Mouse (Mus musculus): ENCODE data around the gene Stx8. TPM values are rescaled to one million over a fixed set of nuclear protein-coding genes. Genes with fewer than 3 reads are reported as not detected.

The Stx8 gene
- polyA plus RNA-seq, 1 experiment, result 43.9 TPM

DNA sequence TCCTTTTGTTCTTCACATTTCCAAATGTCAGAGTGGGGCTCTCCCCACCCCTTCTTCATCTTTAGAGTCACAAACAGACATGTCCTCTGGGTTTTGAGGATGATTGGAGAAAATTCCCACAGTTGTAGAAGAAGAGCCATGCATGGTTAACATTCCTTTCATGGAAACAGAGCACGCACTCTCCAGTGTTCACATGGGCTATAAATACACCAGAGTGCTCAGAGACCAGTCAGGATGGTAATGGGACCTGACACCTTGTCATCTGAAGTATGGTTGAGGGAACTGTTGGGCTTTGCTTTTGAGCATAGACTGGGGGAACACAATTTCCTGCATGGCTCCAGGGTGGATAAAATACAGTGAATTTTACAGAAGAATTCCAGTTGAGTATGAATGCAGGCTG lies 6.6 kb downstream of the Stx8 start:
- H3K4me1 ChIP-seq (ENCODE audit: control insufficient read depth, insufficient read depth, low read length), result no peaks in the 10 kb centered on the region
- H3K4me3 ChIP-seq (ENCODE audit: insufficient read depth, low read length), result no peak overlapping the region
- H3K27ac ChIP-seq (ENCODE audit: insufficient read depth, low read length), result no peak overlapping the region
- no peak for TF ChIP-seq POLR2A (IDR thresholded peaks at IDR 0.05; ENCODE audit: low read depth, low read length)
- TF ChIP-seq CTCF (IDR thresholded peaks at IDR 0.05; ENCODE audit: borderline replicate concordance, insufficient read depth, low read length), result no peak

DNA sequence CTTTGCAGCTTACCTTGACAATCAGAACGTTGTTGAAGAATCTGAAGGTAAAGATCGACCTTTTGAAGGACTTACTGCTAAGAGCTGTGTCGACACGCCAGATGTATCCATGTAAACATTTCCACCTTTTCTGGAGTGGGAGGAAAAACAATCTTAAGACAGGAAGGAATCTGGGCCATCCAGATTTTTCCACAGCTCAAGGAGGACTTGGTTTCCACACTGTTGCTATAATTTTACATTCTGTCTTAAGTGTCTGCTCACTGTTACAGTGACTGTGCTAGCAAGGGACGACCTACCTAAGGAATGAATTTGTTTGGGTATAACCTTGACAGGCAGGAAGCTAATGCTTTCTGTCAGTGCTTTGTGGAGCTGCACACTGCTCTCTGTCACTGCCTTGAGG lies 7.2 kb downstream of the Stx8 start:
- H3K27ac ChIP-seq (ENCODE audit: insufficient read depth, low read length), result no peak overlapping the region
- no peaks in the 10 kb centered on the region for H3K4me1 ChIP-seq (ENCODE audit: control insufficient read depth, insufficient read depth, low read length)
- TF ChIP-seq CTCF (IDR thresholded peaks at IDR 0.05; ENCODE audit: borderline replicate concordance, insufficient read depth, low read length), result no peak
- no peak for TF ChIP-seq POLR2A (IDR thresholded peaks at IDR 0.05; ENCODE audit: low read depth, low read length)
- H3K4me3 ChIP-seq (ENCODE audit: insufficient read depth, low read length), result no peak overlapping the region

GRCm38 (mm10) chr11:67975252-67975651 lies 9.3 kb downstream of the Stx8 start:
- TF ChIP-seq POLR2A (IDR thresholded peaks at IDR 0.05; ENCODE audit: low read depth, low read length) (no peak), CTCF (IDR thresholded peaks at IDR 0.05; ENCODE audit: borderline replicate concordance, insufficient read depth, low read length) (no peak)
- Histone ChIP-seq H3K4me1 (ENCODE audit: control insufficient read depth, insufficient read depth, low read length) (no peaks in the 10 kb centered on the region), H3K4me3 (ENCODE audit: insufficient read depth, low read length) (no peak overlapping the region), H3K27ac (ENCODE audit: insufficient read depth, low read length) (no peak overlapping the region)

- no peaks in the 10 kb centered on the region for H3K4me1 ChIP-seq (ENCODE audit: control insufficient read depth, insufficient read depth, low read length)
- no peak overlapping the region for H3K4me3 ChIP-seq (ENCODE audit: insufficient read depth, low read length)
- no peak for TF ChIP-seq CTCF (IDR thresholded peaks at IDR 0.05; ENCODE audit: borderline replicate concordance, insufficient read depth, low read length)
- no peak for TF ChIP-seq POLR2A (IDR thresholded peaks at IDR 0.05; ENCODE audit: low read depth, low read length)
- no peak overlapping the region for H3K27ac ChIP-seq (ENCODE audit: insufficient read depth, low read length)
Measured at GRCm38 (mm10) chr11:67983564-67983963, 17.6 kb downstream of the Stx8 start.

- Histone ChIP-seq H3K4me1 (ENCODE audit: control insufficient read depth, insufficient read depth, low read length) (no peaks in the 10 kb centered on the region), H3K4me3 (ENCODE audit: insufficient read depth, low read length) (no peak overlapping the region), H3K27ac (ENCODE audit: insufficient read depth, low read length) (no peak overlapping the region)
- TF ChIP-seq POLR2A (IDR thresholded peaks at IDR 0.05; ENCODE audit: low read depth, low read length), result no peak
- no peak for TF ChIP-seq CTCF (IDR thresholded peaks at IDR 0.05; ENCODE audit: borderline replicate concordance, insufficient read depth, low read length)
Measured at GRCm38 (mm10) chr11:67991240-67991639, 25.2 kb downstream of the Stx8 start.

- Histone ChIP-seq H3K27ac (ENCODE audit: insufficient read depth, low read length) (no peak overlapping the region), H3K4me1 (ENCODE audit: control insufficient read depth, insufficient read depth, low read length) (no peaks in the 10 kb centered on the region), H3K4me3 (ENCODE audit: insufficient read depth, low read length) (no peak overlapping the region)
- TF ChIP-seq CTCF (IDR thresholded peaks at IDR 0.05; ENCODE audit: borderline replicate concordance, insufficient read depth, low read length) (no peak), POLR2A (IDR thresholded peaks at IDR 0.05; ENCODE audit: low read depth, low read length) (no peak)
Measured at GRCm38 (mm10) chr11:67995965-67996364, 30.0 kb downstream of the Stx8 start.

DNA sequence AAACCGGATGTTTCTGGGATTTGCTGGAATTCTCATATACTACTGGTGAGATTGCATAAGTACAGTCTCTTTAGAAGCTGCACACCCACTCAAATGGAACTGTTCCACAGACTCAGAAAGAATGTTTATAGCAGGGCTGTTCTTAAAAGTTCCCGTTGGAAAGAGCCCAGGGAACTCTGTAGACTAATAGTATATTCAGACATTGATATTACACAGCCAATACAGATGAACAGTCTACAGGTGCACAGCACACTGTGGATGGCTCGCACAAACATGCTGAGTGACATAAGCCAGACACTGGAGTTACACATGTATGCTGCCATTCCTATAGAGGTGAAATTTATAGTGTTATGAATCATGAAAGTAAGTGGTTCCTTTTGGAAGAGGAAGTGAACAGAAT lies 32.9 kb downstream of the Stx8 start:
- no peak overlapping the region for H3K4me3 ChIP-seq (ENCODE audit: insufficient read depth, low read length)
- H3K27ac ChIP-seq (ENCODE audit: insufficient read depth, low read length), result no peak overlapping the region
- H3K4me1 ChIP-seq (ENCODE audit: control insufficient read depth, insufficient read depth, low read length), result no peaks in the 10 kb centered on the region
- TF ChIP-seq POLR2A (IDR thresholded peaks at IDR 0.05; ENCODE audit: low read depth, low read length), result no peak
- no peak for TF ChIP-seq CTCF (IDR thresholded peaks at IDR 0.05; ENCODE audit: borderline replicate concordance, insufficient read depth, low read length)

GRCm38 (mm10) chr11:67999629-68000028 lies 33.6 kb downstream of the Stx8 start:
- TF ChIP-seq CTCF (IDR thresholded peaks at IDR 0.05; ENCODE audit: borderline replicate concordance, insufficient read depth, low read length) (no peak), POLR2A (IDR thresholded peaks at IDR 0.05; ENCODE audit: low read depth, low read length) (no peak)
- no peak overlapping the region for H3K27ac ChIP-seq (ENCODE audit: insufficient read depth, low read length)
- H3K4me1 ChIP-seq (ENCODE audit: control insufficient read depth, insufficient read depth, low read length), result no peaks in the 10 kb centered on the region
- no peak overlapping the region for H3K4me3 ChIP-seq (ENCODE audit: insufficient read depth, low read length)

GRCm38 (mm10) chr11:68004191-68004590 lies 38.2 kb downstream of the Stx8 start:
- Histone ChIP-seq H3K4me1 (ENCODE audit: control insufficient read depth, insufficient read depth, low read length) (peaks cover 2% of the 10 kb centered on the region), H3K4me3 (ENCODE audit: insufficient read depth, low read length) (no peak overlapping the region), H3K27ac (ENCODE audit: insufficient read depth, low read length) (no peak overlapping the region)
- TF ChIP-seq CTCF (IDR thresholded peaks at IDR 0.05; ENCODE audit: borderline replicate concordance, insufficient read depth, low read length), result peak; percentile 85
- no peak for TF ChIP-seq POLR2A (IDR thresholded peaks at IDR 0.05; ENCODE audit: low read depth, low read length)

DNA sequence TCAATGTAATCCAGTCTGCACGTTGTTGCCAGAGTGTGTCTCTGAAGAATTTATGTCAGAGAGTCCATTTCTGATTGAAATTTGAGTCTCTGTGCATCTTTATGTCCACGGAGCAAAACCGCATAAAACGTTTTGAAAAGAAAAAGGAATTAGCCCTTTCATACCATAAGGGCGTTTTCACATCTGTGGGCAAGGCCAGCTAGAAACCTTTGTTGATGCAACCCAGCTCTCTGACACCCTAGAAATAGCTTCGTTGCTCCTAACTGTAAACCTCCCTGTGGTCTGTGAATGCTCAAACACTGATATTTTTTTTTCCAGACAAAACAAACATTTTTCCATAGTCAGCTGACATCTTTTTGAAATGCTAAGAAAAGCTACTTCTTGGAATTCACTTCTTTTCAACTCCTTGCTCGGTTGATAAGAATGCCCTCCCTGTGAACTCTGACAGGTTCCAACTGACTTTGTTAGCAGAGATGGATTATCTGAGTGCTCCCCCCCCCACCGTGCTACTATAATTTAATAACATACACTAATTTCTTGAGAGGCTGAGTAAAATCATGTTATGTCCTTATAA lies 40.3 kb downstream of the Stx8 start:
- H3K4me3 ChIP-seq (ENCODE audit: insufficient read depth, low read length), result no peak overlapping the region
- TF ChIP-seq CTCF (IDR thresholded peaks at IDR 0.05; ENCODE audit: borderline replicate concordance, insufficient read depth, low read length), result no peak
- TF ChIP-seq POLR2A (IDR thresholded peaks at IDR 0.05; ENCODE audit: low read depth, low read length), result no peak
- H3K27ac ChIP-seq (ENCODE audit: insufficient read depth, low read length), result no peak overlapping the region; the same call in 1 of the 2 replicates
- peaks cover 2% of the 10 kb centered on the region for H3K4me1 ChIP-seq (ENCODE audit: control insufficient read depth, insufficient read depth, low read length)
